Comparison of ENCODE assay signal across 9 mouse cellular contexts in the genomic region with DNA sequence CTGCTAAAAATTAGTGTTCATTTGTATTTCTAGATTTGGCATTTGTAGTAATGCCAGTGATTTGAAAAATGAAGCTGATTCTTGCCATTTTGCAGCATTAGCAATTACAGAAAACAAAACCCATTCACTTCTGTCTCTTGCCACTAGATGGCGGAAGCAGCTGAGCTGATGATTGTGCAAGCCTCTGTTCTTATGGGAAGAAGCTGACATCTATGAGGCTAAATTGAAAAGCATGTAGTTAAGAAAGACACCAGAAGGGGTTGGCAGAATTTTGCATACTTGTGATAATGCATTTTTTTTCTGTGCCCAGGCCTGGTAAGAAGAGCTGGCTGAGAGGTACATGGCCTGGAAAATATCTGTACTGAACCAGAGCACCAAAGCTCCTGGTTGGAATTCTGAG.
A peak's percentile ranks its signal among the peaks of the same experiment; 100 is the strongest.
DNase-seq lines count a peak whose midpoint lies in the region; ATAC-seq lines count a peak whose summit lies in the region.
"Had no signal": no experiment of that assay in that cellular context is flagged by ENCODE, and none has a peak within 500 bp of the region (broad histone marks: within the 10 kb centered on the region; RNA-seq: fewer than 3 reads in every experiment).

No protein-coding gene starts in this region.

- no peaks in the 10 kb centered on the region for H3K4me1 ChIP-seq in hindbrain, embryonic 12.5 days

- no peaks in the 10 kb centered on the region for H3K36me3 ChIP-seq in hindbrain, embryonic 12.5 days

- WGBS in hindbrain, embryonic 12.5 days: 0% methylated on average over 1 of the region's 1 CpGs

- H3K9ac ChIP-seq in hindbrain, embryonic 12.5 days: no peak overlapping the region

- DNase-seq in gastrocnemius, postnatal 10 days: peak; percentile 33
- DNase-seq in gastrocnemius, adult 8-10 months (ENCODE audit: low spot score in 2 of 2): no peak
- peak; percentile 81 for DNase-seq in adrenal gland, postnatal 10 days
- DNase-seq in embryo, embryonic 11.5 days (ENCODE audit: low read depth, low spot score): peak; percentile 70
- DNase-seq in layer of hippocampus, postnatal 10 days (ENCODE audit: low spot score in 2 of 2): peak; percentile 74 to 83
- DNase-seq in right cerebral cortex, postnatal 14 days: peak; percentile 58

- no peak overlapping the region for H3K4me2 ChIP-seq in hindbrain, embryonic 12.5 days (replicated peaks)

- H3K27me3 ChIP-seq in hindbrain, embryonic 12.5 days: no peaks in the 10 kb centered on the region
- H3K27me3 ChIP-seq: megakaryocyte, embryonic 14.5 days had no signal

- H3K4me3 ChIP-seq in hindbrain, embryonic 12.5 days: no peak overlapping the region
- H3K4me3 ChIP-seq: megakaryocyte, embryonic 14.5 days had no signal

- ATAC-seq in hindbrain, embryonic 12.5 days (ENCODE audit: low FRiP score): peak; percentile 67
- peak; percentile 90 for ATAC-seq in megakaryocyte, adult 5-6 weeks (ENCODE audit: poor library complexity, severe bottlenecking)

- no peak overlapping the region for H3K27ac ChIP-seq in hindbrain, embryonic 12.5 days

- H3K9me3 ChIP-seq in hindbrain, embryonic 12.5 days (replicated peaks): no peaks in the 10 kb centered on the region
- H3K9me3 ChIP-seq: megakaryocyte, embryonic 14.5 days had no signal

Comparison
In these comparisons a context has a peak if more than half of its experiments do, and no peak if none do; other contexts are left out.
1. DNase-seq: peak in gastrocnemius, postnatal 10 days (single experiment), adrenal gland, postnatal 10 days (single experiment), embryo, embryonic 11.5 days (single experiment), layer of hippocampus, postnatal 10 days (2 of 2) and right cerebral cortex, postnatal 14 days (single experiment); none in gastrocnemius, adult 8-10 months (0 of 2).